Mouse (Mus musculus) MEL (cell line): ENCODE measurements around the gene Rgl3. TPM values are rescaled to one million over a fixed set of nuclear protein-coding genes. Genes with fewer than 3 reads are reported as not detected.

Source experiments
- DNase-seq: peaks from one replicate; pipeline ENCODE4 v3.0.0; 2011; ENCODE audit warnings: low read depth, low spot score
- H3K27ac ChIP-seq: 2 replicates; pipeline ENCODE4 v1.5.1; 2012; ENCODE audit warnings: low read depth, mild to moderate bottlenecking, control low read depth, low read length, moderate library complexity; ENCODE audit not compliant: control insufficient read depth
- H3K27me3 ChIP-seq, 2 experiments: fragments of 150-350 bp in 1 of 2; sonication (generic) in 1 of 2; 2 replicates each; pipeline ENCODE4 v1.6.1; 2012; ENCODE audit warnings: low read length in 2 of 2, mild to moderate bottlenecking in 2 of 2, improper control_type of control experiment in 1 of 2, moderate library complexity in 1 of 2; ENCODE audit not compliant: insufficient read depth in 2 of 2, control insufficient read depth in 1 of 2
- H3K36me3 ChIP-seq, 2 experiments: 2 replicates each; pipeline ENCODE4 v1.6.1; 2012 to 2014; ENCODE audit warnings: low read length in 2 of 2, improper control_type of control experiment in 1 of 2, inconsistent platforms in 1 of 2, mild to moderate bottlenecking in 1 of 2; ENCODE audit not compliant: insufficient read depth in 2 of 2, control insufficient read depth in 1 of 2
- H3K4me1 ChIP-seq, 2 experiments: fragments of 150-350 bp in 1 of 2; sonication (generic) in 1 of 2; 2 replicates each; pipeline ENCODE4 v1.6.1; 2012; ENCODE audit warnings: low read length in 2 of 2, improper control_type of control experiment in 1 of 2, mild to moderate bottlenecking in 1 of 2; ENCODE audit not compliant: insufficient read depth in 2 of 2, control insufficient read depth in 1 of 2
- H3K4me3 ChIP-seq, 2 experiments: fragments of 150-350 bp in 1 of 2; sonication (generic) in 1 of 2; 2 replicates each; pipeline ENCODE4 v1.5.1; 2012; ENCODE audit warnings: low read depth in 2 of 2, low read length in 2 of 2, mild to moderate bottlenecking in 2 of 2, moderate library complexity in 2 of 2, control low read depth in 1 of 2, improper control_type of control experiment in 1 of 2; ENCODE audit not compliant: control insufficient read depth in 1 of 2, insufficient read depth in 1 of 2
- H3K79me2 ChIP-seq: 2 replicates; pipeline ENCODE4 v1.6.1; 2012; ENCODE audit warnings: mild to moderate bottlenecking, low read length, moderate library complexity; ENCODE audit not compliant: control insufficient read depth, poor library complexity, insufficient read depth
- H3K9ac ChIP-seq: 2 replicates; pipeline ENCODE4 v1.6.1; 2012; ENCODE audit warnings: low read depth, mild to moderate bottlenecking, control low read depth, low read length, moderate library complexity; ENCODE audit not compliant: control insufficient read depth, poor library complexity, severe bottlenecking
- H3K9me3 ChIP-seq: fragments of 150-350 bp; sonication (generic); replicated peaks from 2 replicates; pipeline ENCODE4 v1.6.1; 2012; ENCODE audit warnings: mild to moderate bottlenecking, low read length, improper control_type of control experiment, moderate library complexity; ENCODE audit not compliant: insufficient read depth
- CHD1 ChIP-seq: IDR thresholded peaks from 2 replicates; pipeline ENCODE4 v1.6.1; 2012; ENCODE audit warnings: low read depth, mild to moderate bottlenecking, inconsistent platforms, low read length, improper control_type of control experiment
- CTCF ChIP-seq, 3 experiments: IDR thresholded peaks in 2 of 3; conservative IDR thresholded peaks in 1 of 3; 2 replicates each; pipeline ENCODE4 v1.5.1; 2011 to 2012; ENCODE audit warnings: low read length in 3 of 3, low read depth in 2 of 3, mild to moderate bottlenecking in 2 of 3, improper control_type of control experiment in 1 of 3, inconsistent platforms in 1 of 3, mixed read lengths in 1 of 3, moderate library complexity in 1 of 3; ENCODE audit not compliant: control insufficient read depth in 1 of 3, insufficient read depth in 1 of 3, poor library complexity in 1 of 3, severe bottlenecking in 1 of 3
- EP300 ChIP-seq, 2 experiments: IDR thresholded peaks; 2 replicates each; pipeline ENCODE4 v1.6.1; 2011; ENCODE audit warnings: improper control_type of control experiment in 2 of 2, low read length in 2 of 2, low read depth in 1 of 2, mild to moderate bottlenecking in 1 of 2
- GABPA ChIP-seq: IDR thresholded peaks from 2 replicates; pipeline ENCODE4 v1.6.1; 2012; ENCODE audit warnings: low read depth, mild to moderate bottlenecking, inconsistent platforms, low read length, improper control_type of control experiment, moderate library complexity
- GATA1 ChIP-seq: IDR thresholded peaks from 2 replicates; pipeline ENCODE4 v1.6.1; 2011; ENCODE audit warnings: low read depth, low read length, improper control_type of control experiment
- KAT2A ChIP-seq: conservative IDR thresholded peaks from 2 replicates; pipeline ENCODE4 v1.6.1; 2012; ENCODE audit warnings: low read depth, low read length, improper control_type of control experiment, inconsistent platforms
- MAFK ChIP-seq: IDR thresholded peaks from 2 replicates; pipeline ENCODE4 v1.6.1; 2011; ENCODE audit warnings: low read depth, mild to moderate bottlenecking, low read length, improper control_type of control experiment, borderline replicate concordance
- MAX ChIP-seq: IDR thresholded peaks from 2 replicates; pipeline ENCODE4 v1.6.1; 2011; ENCODE audit warnings: low read length, improper control_type of control experiment
- MAZ ChIP-seq: IDR thresholded peaks from 2 replicates; pipeline ENCODE4 v1.6.1; 2012; ENCODE audit warnings: low read depth, mild to moderate bottlenecking, inconsistent platforms, low read length, improper control_type of control experiment
- MEF2A ChIP-seq: IDR thresholded peaks from 2 replicates; pipeline ENCODE4 v1.6.1; 2014; ENCODE audit warnings: low read depth, mild to moderate bottlenecking, inconsistent platforms, low read length, improper control_type of control experiment; ENCODE audit not compliant: poor library complexity, insufficient replicate concordance, severe bottlenecking; ENCODE audit errors: extremely low read depth
- MXI1 ChIP-seq: IDR thresholded peaks from 2 replicates; pipeline ENCODE4 v1.6.1; 2011; ENCODE audit warnings: mild to moderate bottlenecking, low read depth, low read length, improper control_type of control experiment
- MYC ChIP-seq: IDR thresholded peaks from 2 replicates; pipeline ENCODE4 v1.6.1; 2011; ENCODE audit warnings: low read depth, mild to moderate bottlenecking, low read length, improper control_type of control experiment, moderate library complexity
- NELFE ChIP-seq: IDR thresholded peaks from 2 replicates; pipeline ENCODE4 v1.6.1; 2011; ENCODE audit warnings: low read depth, low read length, improper control_type of control experiment
- POLR2A ChIP-seq, 2 experiments: IDR thresholded peaks; 2 replicates each; pipeline ENCODE4 v1.6.1; 2011 to 2012; ENCODE audit warnings: low read length in 2 of 2, mild to moderate bottlenecking in 2 of 2, control low read depth in 1 of 2, improper control_type of control experiment in 1 of 2, low read depth in 1 of 2, moderate library complexity in 1 of 2; ENCODE audit not compliant: control insufficient read depth in 1 of 2, insufficient read depth in 1 of 2, poor library complexity in 1 of 2
- POLR2AphosphoS2 ChIP-seq: IDR thresholded peaks from 2 replicates; pipeline ENCODE4 v1.6.1; 2011; ENCODE audit warnings: low read length, improper control_type of control experiment
- RAD21 ChIP-seq: IDR thresholded peaks from 2 replicates; pipeline ENCODE4 v1.6.1; 2011; ENCODE audit warnings: mild to moderate bottlenecking, low read depth, low read length, improper control_type of control experiment
- RCOR1 ChIP-seq: IDR thresholded peaks from 2 replicates; pipeline ENCODE4 v1.6.1; 2012; ENCODE audit warnings: low read depth, mild to moderate bottlenecking, inconsistent platforms, low read length, improper control_type of control experiment
- SIN3A ChIP-seq: IDR thresholded peaks from 2 replicates; pipeline ENCODE4 v1.6.1; 2012; ENCODE audit warnings: low read length, improper control_type of control experiment, inconsistent platforms
- SMC3 ChIP-seq: IDR thresholded peaks from 2 replicates; pipeline ENCODE4 v1.6.1; 2011; ENCODE audit warnings: low read depth, low read length, improper control_type of control experiment
- TBP ChIP-seq: IDR thresholded peaks from 2 replicates; pipeline ENCODE4 v1.8.0; 2011; ENCODE audit warnings: low read depth, low read length, improper control_type of control experiment
- TCF12 ChIP-seq: IDR thresholded peaks from 2 replicates; pipeline ENCODE4 v1.6.1; 2014; ENCODE audit warnings: low read depth, mild to moderate bottlenecking, inconsistent platforms, low read length, improper control_type of control experiment, moderate library complexity
- USF1 ChIP-seq: IDR thresholded peaks from 2 replicates; pipeline ENCODE4 v1.6.1; 2014; ENCODE audit warnings: low read depth, mild to moderate bottlenecking, inconsistent platforms, low read length, improper control_type of control experiment, moderate library complexity
- ZC3H11A ChIP-seq: IDR thresholded peaks from 2 replicates; pipeline ENCODE4 v1.6.1; 2012; ENCODE audit warnings: low read depth, mild to moderate bottlenecking, inconsistent platforms, low read length, improper control_type of control experiment
- ZKSCAN1 ChIP-seq: IDR thresholded peaks from 2 replicates; pipeline ENCODE4 v1.6.1; 2012; ENCODE audit warnings: low read depth, mild to moderate bottlenecking, inconsistent platforms, low read length, improper control_type of control experiment, moderate library complexity
- ZMIZ1 ChIP-seq: IDR thresholded peaks from 2 replicates; pipeline ENCODE4 v1.6.1; 2012; ENCODE audit warnings: low read depth, mild to moderate bottlenecking, inconsistent platforms, low read length, improper control_type of control experiment, moderate library complexity
- ZNF384 ChIP-seq: IDR thresholded peaks from 2 replicates; pipeline ENCODE4 v1.6.1; 2012; ENCODE audit warnings: low read depth, mild to moderate bottlenecking, inconsistent platforms, low read length, improper control_type of control experiment
- polyA plus RNA-seq, 2 experiments: library from polyadenylated mRNA; stranded (reverse) in 1 of 2; unstranded in 1 of 2; fragments of >175 nt in 1 of 2; fragments of >200 nt in 1 of 2; gene quantifications; 2 replicates each; pipeline versions ENCODE4 v1.2.1 to v1.2.4; 2012; ENCODE audit warnings: low replicate concordance in 2 of 2, low read depth in 1 of 2; ENCODE audit not compliant: insufficient read length in 2 of 2, insufficient read depth in 1 of 2, missing spikeins in 1 of 2
- total RNA-seq: library from RNA; depleted of rRNA; stranded (reverse); fragments of 300-350 nt; gene quantifications from 2 replicates; pipeline ENCODE4 v1.2.3, GENCODE M21; 2012

Gene Rgl3
- total and polyA plus RNA-seq, 3 experiments = not detected

- no peak for TF ChIP-seq NELFE
Measured at GRCm38 (mm10) chr9:21953600-21953999, 35.6 kb downstream of the Rgl3 start (continued).

GRCm38 (mm10) chr9:21951977-21952376 is 37.3 kb downstream of the Rgl3 start:
- Histone ChIP-seq H3K9ac (no peak overlapping the region), H3K27me3 (no peaks in the 10 kb centered on the region), H3K79me2 (peaks cover 1% of the 10 kb centered on the region; the same call in 1 of the 2 replicates), H3K9me3 (no peaks in the 10 kb centered on the region), H3K27ac (no peak overlapping the region), H3K4me1 (peaks cover 7 to 20% of the 10 kb centered on the region in 2 experiments), H3K36me3 (peaks cover 0 to 11% of the 10 kb centered on the region in 2 experiments; a peak in 2 of 4 replicates), H3K4me3 (no peak overlapping the region)
- TF ChIP-seq CTCF (IDR thresholded peaks at IDR 0.05 in 2 of 3, conservative IDR thresholded peaks at IDR 0.05 in 1 of 3; ENCODE audit: control insufficient read depth in 1 of 3, insufficient read depth in 1 of 3, low read depth in 2 of 3, low read length in 3 of 3, poor library complexity in 1 of 3, severe bottlenecking in 1 of 3) = peak in 1 of 3 experiments; percentile 87; a peak in 2 of 6 replicates
- no peak for TF ChIP-seq RAD21
- no peak for TF ChIP-seq MEF2A
- DNase-seq = peak; percentile 79

GRCm38 (mm10) chr9:21950322-21950721 is 38.9 kb downstream of the Rgl3 start:
- Histone ChIP-seq H3K4me3 (no peak overlapping the region), H3K4me1 (peaks cover 5 to 20% of the 10 kb centered on the region in 2 experiments)
- peak; percentile 94 for DNase-seq

GRCm38 (mm10) chr9:21948790-21949189 is 40.5 kb downstream of the Rgl3 start:
- DNase-seq = no peak
- Histone ChIP-seq H3K4me1 (peaks cover 0 to 13% of the 10 kb centered on the region in 2 experiments; a peak in 2 of 4 replicates), H3K27ac (no peak overlapping the region), H3K9ac (no peak overlapping the region), H3K4me3 (no peak overlapping the region), H3K27me3 (no peaks in the 10 kb centered on the region), H3K36me3 (peaks cover 0 to 6% of the 10 kb centered on the region in 2 experiments; a peak in 2 of 4 replicates), H3K79me2 (no peaks in the 10 kb centered on the region), H3K9me3 (no peaks in the 10 kb centered on the region)
- TF ChIP-seq ZKSCAN1 = no peak
- TF ChIP-seq GATA1 = no peak
- TF ChIP-seq ZC3H11A = no peak
- no peak for TF ChIP-seq MAZ
- TF ChIP-seq KAT2A = no peak
- no peak for TF ChIP-seq CHD1
- TF ChIP-seq SMC3 = no peak
- TF ChIP-seq RAD21 = no peak
- no peak for TF ChIP-seq MAFK
- no peak for TF ChIP-seq USF1
- TF ChIP-seq MAX = no peak
- TF ChIP-seq GABPA = no peak
- TF ChIP-seq NELFE = no peak
- TF ChIP-seq POLR2A (IDR thresholded peaks at IDR 0.05; ENCODE audit: control insufficient read depth in 1 of 2, insufficient read depth in 1 of 2, low read depth in 1 of 2, low read length in 2 of 2, poor library complexity in 1 of 2) = no peak
- TF ChIP-seq CTCF (IDR thresholded peaks at IDR 0.05 in 2 of 3, conservative IDR thresholded peaks at IDR 0.05 in 1 of 3; ENCODE audit: control insufficient read depth in 1 of 3, insufficient read depth in 1 of 3, low read depth in 2 of 3, low read length in 3 of 3, poor library complexity in 1 of 3, severe bottlenecking in 1 of 3) = no peak
- TF ChIP-seq POLR2AphosphoS2 = no peak

More at GRCm38 (mm10) chr9:21950322-21950721, 38.9 kb downstream of the Rgl3 start:
- Histone ChIP-seq H3K9ac (no peak overlapping the region), H3K27ac (no peak overlapping the region), H3K36me3 (peaks cover 0 to 12% of the 10 kb centered on the region in 2 experiments; a peak in 2 of 4 replicates), H3K79me2 (peaks cover 1% of the 10 kb centered on the region; the same call in 1 of the 2 replicates), H3K9me3 (no peaks in the 10 kb centered on the region), H3K27me3 (no peaks in the 10 kb centered on the region)
- TF ChIP-seq ZMIZ1 (no peak), EP300 (IDR thresholded peaks at IDR 0.05; ENCODE audit: low read depth in 1 of 2, low read length in 2 of 2) (no peak), MAX (no peak), MXI1 (no peak), MYC (no peak), KAT2A (no peak), USF1 (no peak), RCOR1 (no peak), SIN3A (no peak), TCF12 (no peak), TBP (peak; percentile 67; the same call in 1 of the 2 replicates), RAD21 (no peak), ZNF384 (no peak), CTCF (IDR thresholded peaks at IDR 0.05 in 2 of 3, conservative IDR thresholded peaks at IDR 0.05 in 1 of 3; ENCODE audit: control insufficient read depth in 1 of 3, insufficient read depth in 1 of 3, low read depth in 2 of 3, low read length in 3 of 3, poor library complexity in 1 of 3, severe bottlenecking in 1 of 3) (peak in 1 of 3 experiments; percentile 58; a peak in 2 of 6 replicates)
- TF ChIP-seq, all 39 proteins: peak for 2
